Mouse (Mus musculus): ENCODE data around the gene Mcur1.

- TF ChIP-seq CTCF (IDR thresholded peaks at IDR 0.05), result no peak
- TF ChIP-seq POLR2A (IDR thresholded peaks at IDR 0.05; ENCODE audit: insufficient read depth, low read depth, low read length), result no peak
These were observed 11.4 kb downstream of the Mcur1 start for GRCm38 (mm10) chr13:43548617-43549016.

Data from heart, adult 2 months (tissue).